ENCODE assay signal across 10 mouse cellular contexts in genomic region chr9:61379016-61379634, GRCm38 (mm10). TPM values are rescaled to one million over a fixed set of nuclear protein-coding genes. Genes with fewer than 3 reads are reported as not detected.
DNase-seq lines count a peak whose midpoint lies in the region; ATAC-seq and TF ChIP-seq lines count a peak whose summit lies in the region.
"Had no signal": no experiment of that assay in that cellular context is flagged by ENCODE, and none has a peak within 500 bp of the region (broad histone marks: within the 10 kb centered on the region; RNA-seq: fewer than 3 reads in every experiment).

No protein-coding gene starts in this region.

- peak; percentile 40 for TF ChIP-seq CTCF in lung, embryonic 14.5 days (IDR thresholded peaks at IDR 0.05; ENCODE audit: low read depth)
- peak; percentile 41; the same call in 1 of the 2 replicates for TF ChIP-seq CTCF in stomach, postnatal 0 days (IDR thresholded peaks at IDR 0.05; ENCODE audit: low read depth)

- DNase-seq in lung, embryonic 14.5 days = no peak
- no peak for DNase-seq in lung, postnatal 25 days (ENCODE audit: low spot score)
- DNase-seq in stomach, postnatal 0 days (ENCODE audit: low spot score) = no peak
- no peak for DNase-seq in testis, postnatal 10 days (ENCODE audit: low spot score)
- no peak for DNase-seq in frontal cortex, postnatal 10 days (ENCODE audit: low spot score in 2 of 2)
- no peak for DNase-seq in right cerebral cortex, postnatal 25 days
- DNase-seq: adrenal gland, adult 8-10 months had no signal

- peaks cover 83% of the 10 kb centered on the region for H3K36me3 ChIP-seq in lung, embryonic 14.5 days (ENCODE audit: insufficient read depth)
- H3K36me3 ChIP-seq in hindbrain, embryonic 13.5 days = peaks cover 29% of the 10 kb centered on the region
- H3K36me3 ChIP-seq in liver, embryonic 16.5 days (ENCODE audit: control insufficient read depth, insufficient read depth) = no peaks in the 10 kb centered on the region
- peaks cover 17% of the 10 kb centered on the region for H3K36me3 ChIP-seq in stomach, postnatal 0 days (ENCODE audit: control insufficient read depth, insufficient read depth, low read length)

- no peak overlapping the region for H3K9ac ChIP-seq in lung, embryonic 14.5 days
- H3K9ac ChIP-seq in hindbrain, embryonic 13.5 days = no peak overlapping the region; the same call in 1 of the 2 replicates
- H3K9ac ChIP-seq in liver, embryonic 16.5 days (ENCODE audit: low read depth, low read length) = no peak overlapping the region
- no peak overlapping the region for H3K9ac ChIP-seq in stomach, postnatal 0 days (ENCODE audit: low read length)
- H3K9ac ChIP-seq: limb, embryonic 15.5 days had no signal

- no peak for TF ChIP-seq EP300 in stomach, postnatal 0 days (optimal IDR thresholded peaks at IDR 0.05)

- no peak overlapping the region for H3K4me3 ChIP-seq in lung, embryonic 14.5 days (ENCODE audit: low read depth, low read length)
- 0 out of 2 replicates have a peak overlapping the region, but pooled peaks have one; percentile 90 for H3K4me3 ChIP-seq in hindbrain, embryonic 13.5 days
- H3K4me3 ChIP-seq in liver, embryonic 16.5 days (ENCODE audit: low read depth, low read length) = no peak overlapping the region
- no peak overlapping the region for H3K4me3 ChIP-seq in stomach, postnatal 0 days (ENCODE audit: low read depth, low read length)
- H3K4me3 ChIP-seq: limb, embryonic 15.5 days had no signal

- 78% methylated on average over 11 of the region's 11 CpGs for WGBS in lung, embryonic 14.5 days
- 49% methylated on average over 11 of the region's 11 CpGs for WGBS in hindbrain, embryonic 13.5 days
- 62% methylated on average over 11 of the region's 11 CpGs for WGBS in liver, embryonic 16.5 days (ENCODE audit: insufficient replicate concordance)
- 82% methylated on average over 11 of the region's 11 CpGs for WGBS in stomach, postnatal 0 days

- H3K9me3 ChIP-seq in lung, embryonic 14.5 days (ENCODE audit: low read depth, low read length) = no peaks in the 10 kb centered on the region
- no peaks in the 10 kb centered on the region for H3K9me3 ChIP-seq in hindbrain, embryonic 13.5 days
- H3K9me3 ChIP-seq in liver, embryonic 16.5 days (replicated peaks; ENCODE audit: control insufficient read depth, low read length) = no peaks in the 10 kb centered on the region
- H3K9me3 ChIP-seq in stomach, postnatal 0 days (ENCODE audit: control insufficient read depth, low read length) = no peaks in the 10 kb centered on the region
- H3K9me3 ChIP-seq: limb, embryonic 15.5 days had no signal

- no peak overlapping the region for H3K27ac ChIP-seq in lung, embryonic 14.5 days (ENCODE audit: low read depth)
- H3K27ac ChIP-seq in hindbrain, embryonic 13.5 days = no peak overlapping the region
- H3K27ac ChIP-seq in liver, embryonic 16.5 days (ENCODE audit: low read length) = no peak overlapping the region
- H3K27ac ChIP-seq in stomach, postnatal 0 days (replicated peaks) = no peak overlapping the region

- H3K4me2 ChIP-seq in lung, embryonic 14.5 days = no peak overlapping the region
- H3K4me2 ChIP-seq in hindbrain, embryonic 13.5 days = peak overlapping the region; percentile 96
- H3K4me2 ChIP-seq in liver, embryonic 16.5 days (ENCODE audit: low read depth, low read length) = no peak overlapping the region
- no peak overlapping the region for H3K4me2 ChIP-seq in stomach, postnatal 0 days (replicated peaks; ENCODE audit: low read depth)
- H3K4me2 ChIP-seq: limb, embryonic 15.5 days had no signal

- no peaks in the 10 kb centered on the region for H3K27me3 ChIP-seq in lung, embryonic 14.5 days (ENCODE audit: insufficient read depth, low read length)
- peaks cover 7% of the 10 kb centered on the region; the same call in 1 of the 2 replicates for H3K27me3 ChIP-seq in hindbrain, embryonic 13.5 days
- H3K27me3 ChIP-seq in liver, embryonic 16.5 days (ENCODE audit: control insufficient read depth, insufficient read depth, low read depth, low read length) = peaks cover 5% of the 10 kb centered on the region
- H3K27me3 ChIP-seq in stomach, postnatal 0 days (ENCODE audit: control insufficient read depth, insufficient read depth, low read length) = no peaks in the 10 kb centered on the region
- H3K27me3 ChIP-seq: limb, embryonic 15.5 days had no signal

- H3K4me1 ChIP-seq in lung, embryonic 14.5 days (ENCODE audit: insufficient read depth) = peaks cover 47% of the 10 kb centered on the region
- peaks cover 99% of the 10 kb centered on the region for H3K4me1 ChIP-seq in hindbrain, embryonic 13.5 days (replicated peaks)
- peaks cover 56% of the 10 kb centered on the region for H3K4me1 ChIP-seq in liver, embryonic 16.5 days (ENCODE audit: control insufficient read depth, low read depth, low read length)
- peaks cover 13% of the 10 kb centered on the region for H3K4me1 ChIP-seq in stomach, postnatal 0 days (replicated peaks; ENCODE audit: control insufficient read depth, insufficient read depth)

- ATAC-seq in lung, embryonic 14.5 days (ENCODE audit: insufficient read depth) = no peak
- no peak for ATAC-seq in hindbrain, embryonic 13.5 days (ENCODE audit: low FRiP score)
- peak; percentile 52 for ATAC-seq in liver, embryonic 16.5 days (ENCODE audit: low read depth)
- ATAC-seq in stomach, postnatal 0 days (ENCODE audit: low FRiP score, low TSS enrichment) = no peak

RNA-seq across cellular contexts. Expression of gene Tle3, which starts 7.0 kb away (rescaled TPM):
- 28.7 and 32.5 TPM in 2 replicates for polyA plus RNA-seq in lung, embryonic 14.5 days (2014; fragmentation: Nextera tagmentation; extraction: Ambion mirVana)
- polyA plus RNA-seq in hindbrain, embryonic 13.5 days (2015; fragmentation: Nextera tagmentation; extraction: Ambion mirVana) = 31.0 and 32.3 TPM in 2 replicates
- 3.0 and 3.6 TPM in 2 replicates for polyA plus RNA-seq in liver, embryonic 16.5 days (2015; fragmentation: Nextera tagmentation; extraction: Ambion mirVana)
- polyA plus RNA-seq in stomach, postnatal 0 days (2015; fragmentation: Nextera tagmentation; extraction: Ambion mirVana) = 16.8 and 18.2 TPM in 2 replicates
